Mouse (Mus musculus): ENCODE results near the gene Rab8a. TPM values are rescaled to one million over a fixed set of nuclear protein-coding genes. Genes with fewer than 3 reads are reported as not detected.

The Rab8a gene
- polyA plus RNA-seq, 1 experiment from 2014 or later = 71.6 TPM

- ATAC-seq (ENCODE audit: low read depth) = no peak
- H3K4me3 ChIP-seq (ENCODE audit: low read depth, low read length) = no peak overlapping the region
- H3K9ac ChIP-seq (ENCODE audit: low read depth, low read length) = no peak overlapping the region
- WGBS (ENCODE audit: insufficient replicate concordance) = 84% methylated on average over 2 of the region's 2 CpGs
- H3K27ac ChIP-seq (ENCODE audit: low read length) = no peak overlapping the region
- no peak overlapping the region for H3K4me2 ChIP-seq (ENCODE audit: low read depth, low read length)
- H3K27me3 ChIP-seq (ENCODE audit: control insufficient read depth, insufficient read depth, low read depth, low read length) = no peaks in the 10 kb centered on the region
- peaks cover 27% of the 10 kb centered on the region for H3K4me1 ChIP-seq (ENCODE audit: control insufficient read depth, low read depth, low read length)
- no peaks in the 10 kb centered on the region for H3K9me3 ChIP-seq (replicated peaks; ENCODE audit: control insufficient read depth, low read length)
- no peaks in the 10 kb centered on the region for H3K36me3 ChIP-seq (ENCODE audit: control insufficient read depth, insufficient read depth)
Measured at GRCm38 (mm10) chr8:72158096-72158495, 2.9 kb upstream of the Rab8a start.

- WGBS (ENCODE audit: insufficient replicate concordance) = 75% methylated on average over 3 of the region's 3 CpGs
- Histone ChIP-seq H3K9ac (ENCODE audit: low read depth, low read length) (no peak overlapping the region), H3K4me3 (ENCODE audit: low read depth, low read length) (no peak overlapping the region), H3K4me1 (ENCODE audit: control insufficient read depth, low read depth, low read length) (peaks cover 27% of the 10 kb centered on the region), H3K4me2 (ENCODE audit: low read depth, low read length) (no peak overlapping the region), H3K36me3 (ENCODE audit: control insufficient read depth, insufficient read depth) (no peaks in the 10 kb centered on the region), H3K27me3 (ENCODE audit: control insufficient read depth, insufficient read depth, low read depth, low read length) (no peaks in the 10 kb centered on the region), H3K27ac (ENCODE audit: low read length) (no peak overlapping the region), H3K9me3 (replicated peaks; ENCODE audit: control insufficient read depth, low read length) (no peaks in the 10 kb centered on the region)
- no peak for ATAC-seq (ENCODE audit: low read depth)
Measured at GRCm38 (mm10) chr8:72158726-72159125, 2.3 kb upstream of the Rab8a start.

GRCm38 (mm10) chr8:72160007-72160406, 993 bp upstream of the Rab8a start:
- peak overlapping the region; percentile 96 for H3K4me2 ChIP-seq (ENCODE audit: low read depth, low read length)
- ATAC-seq (ENCODE audit: low read depth) = no peak
- no peaks in the 10 kb centered on the region for H3K9me3 ChIP-seq (replicated peaks; ENCODE audit: control insufficient read depth, low read length)
- H3K4me1 ChIP-seq (ENCODE audit: control insufficient read depth, low read depth, low read length) = peaks cover 27% of the 10 kb centered on the region
- H3K27me3 ChIP-seq (ENCODE audit: control insufficient read depth, insufficient read depth, low read depth, low read length) = no peaks in the 10 kb centered on the region
- H3K36me3 ChIP-seq (ENCODE audit: control insufficient read depth, insufficient read depth) = no peaks in the 10 kb centered on the region; the same call in 1 of the 2 replicates
- H3K9ac ChIP-seq (ENCODE audit: low read depth, low read length) = peak overlapping the region; percentile 71
- 27% methylated on average over 3 of the region's 3 CpGs for WGBS (ENCODE audit: insufficient replicate concordance)
- peak overlapping the region; percentile 93 for H3K27ac ChIP-seq (ENCODE audit: low read length)
- peak overlapping the region; percentile 72 for H3K4me3 ChIP-seq (ENCODE audit: low read depth, low read length)

GRCm38 (mm10) chr8:72162821-72163220, 1.8 kb downstream of the Rab8a start:
- Histone ChIP-seq H3K27ac (ENCODE audit: low read length) (no peak overlapping the region), H3K9me3 (replicated peaks; ENCODE audit: control insufficient read depth, low read length) (no peaks in the 10 kb centered on the region), H3K4me1 (ENCODE audit: control insufficient read depth, low read depth, low read length) (peaks cover 27% of the 10 kb centered on the region), H3K4me2 (ENCODE audit: low read depth, low read length) (peak overlapping the region; percentile 70; the same call in 1 of the 2 replicates), H3K36me3 (ENCODE audit: control insufficient read depth, insufficient read depth) (no peaks in the 10 kb centered on the region; the same call in 1 of the 2 replicates), H3K4me3 (ENCODE audit: low read depth, low read length) (peak overlapping the region; percentile 93), H3K9ac (ENCODE audit: low read depth, low read length) (no peak overlapping the region), H3K27me3 (ENCODE audit: control insufficient read depth, insufficient read depth, low read depth, low read length) (no peaks in the 10 kb centered on the region)
- ATAC-seq (ENCODE audit: low read depth) = no peak

GRCm38 (mm10) chr8:72169098-72169668, 8.2 kb downstream of the Rab8a start:
- ATAC-seq (ENCODE audit: low read depth) = peak; percentile 10; the same call in 1 of the 2 replicates
- peak overlapping the region; percentile 73 for H3K27ac ChIP-seq (ENCODE audit: low read length)
- H3K9me3 ChIP-seq (replicated peaks; ENCODE audit: control insufficient read depth, low read length) = no peaks in the 10 kb centered on the region
- H3K4me2 ChIP-seq (ENCODE audit: low read depth, low read length) = no peak overlapping the region
- no peak overlapping the region for H3K4me3 ChIP-seq (ENCODE audit: low read depth, low read length)
- peaks cover 11% of the 10 kb centered on the region for H3K4me1 ChIP-seq (ENCODE audit: control insufficient read depth, low read depth, low read length)
- peaks cover 48% of the 10 kb centered on the region for H3K36me3 ChIP-seq (ENCODE audit: control insufficient read depth, insufficient read depth)
- 58% methylated on average over 3 of the region's 3 CpGs for WGBS (ENCODE audit: insufficient replicate concordance)
- no peaks in the 10 kb centered on the region for H3K27me3 ChIP-seq (ENCODE audit: control insufficient read depth, insufficient read depth, low read depth, low read length)
- H3K9ac ChIP-seq (ENCODE audit: low read depth, low read length) = no peak overlapping the region

- H3K27ac ChIP-seq (ENCODE audit: low read length) = peak overlapping the region; percentile 73
- ATAC-seq (ENCODE audit: low read depth) = peak; percentile 79
- no peak overlapping the region for H3K9ac ChIP-seq (ENCODE audit: low read depth, low read length)
- no peak overlapping the region for H3K4me2 ChIP-seq (ENCODE audit: low read depth, low read length)
- WGBS (ENCODE audit: insufficient replicate concordance) = 58% methylated on average over 3 of the region's 3 CpGs
- H3K4me3 ChIP-seq (ENCODE audit: low read depth, low read length) = no peak overlapping the region
- H3K4me1 ChIP-seq (ENCODE audit: control insufficient read depth, low read depth, low read length) = peaks cover 11% of the 10 kb centered on the region
- H3K27me3 ChIP-seq (ENCODE audit: control insufficient read depth, insufficient read depth, low read depth, low read length) = no peaks in the 10 kb centered on the region
- no peaks in the 10 kb centered on the region for H3K9me3 ChIP-seq (replicated peaks; ENCODE audit: control insufficient read depth, low read length)
- peaks cover 54% of the 10 kb centered on the region for H3K36me3 ChIP-seq (ENCODE audit: control insufficient read depth, insufficient read depth)
Measured at GRCm38 (mm10) chr8:72169681-72170249, 8.8 kb downstream of the Rab8a start.

GRCm38 (mm10) chr8:72177346-72177925, 16.4 kb downstream of the Rab8a start:
- peaks cover 57% of the 10 kb centered on the region for H3K36me3 ChIP-seq (ENCODE audit: control insufficient read depth, insufficient read depth)
- H3K4me1 ChIP-seq (ENCODE audit: control insufficient read depth, low read depth, low read length) = no peaks in the 10 kb centered on the region
- peak; percentile 35; the same call in 1 of the 2 replicates for ATAC-seq (ENCODE audit: low read depth)
- no peak overlapping the region for H3K9ac ChIP-seq (ENCODE audit: low read depth, low read length)
- no peak overlapping the region for H3K27ac ChIP-seq (ENCODE audit: low read length)
- 59% methylated on average over 5 of the region's 5 CpGs for WGBS (ENCODE audit: insufficient replicate concordance)
- H3K9me3 ChIP-seq (replicated peaks; ENCODE audit: control insufficient read depth, low read length) = no peaks in the 10 kb centered on the region
- no peak overlapping the region for H3K4me2 ChIP-seq (ENCODE audit: low read depth, low read length)
- H3K27me3 ChIP-seq (ENCODE audit: control insufficient read depth, insufficient read depth, low read depth, low read length) = no peaks in the 10 kb centered on the region
- no peak overlapping the region for H3K4me3 ChIP-seq (ENCODE audit: low read depth, low read length)

GRCm38 (mm10) chr8:72183554-72184202, 22.7 kb downstream of the Rab8a start:
- Histone ChIP-seq H3K4me3 (ENCODE audit: low read depth, low read length) (no peak overlapping the region), H3K4me1 (ENCODE audit: control insufficient read depth, low read depth, low read length) (no peaks in the 10 kb centered on the region), H3K9ac (ENCODE audit: low read depth, low read length) (no peak overlapping the region), H3K27me3 (ENCODE audit: control insufficient read depth, insufficient read depth, low read depth, low read length) (no peaks in the 10 kb centered on the region), H3K36me3 (ENCODE audit: control insufficient read depth, insufficient read depth) (peaks cover 15% of the 10 kb centered on the region), H3K9me3 (replicated peaks; ENCODE audit: control insufficient read depth, low read length) (no peaks in the 10 kb centered on the region), H3K4me2 (ENCODE audit: low read depth, low read length) (no peak overlapping the region), H3K27ac (ENCODE audit: low read length) (no peak overlapping the region)
- peak; percentile 30; the same call in 1 of the 2 replicates for ATAC-seq (ENCODE audit: low read depth)
- 51% methylated on average over 2 of the region's 2 CpGs for WGBS (ENCODE audit: insufficient replicate concordance)

Measured in liver, embryonic 16.5 days (tissue).